Mouse (Mus musculus) midbrain, embryonic 12.5 days (tissue): ENCODE results near the gene Gm10037. TPM values are rescaled to one million over a fixed set of nuclear protein-coding genes. Genes with fewer than 3 reads are reported as not detected.
"Not testable (repeated sequence)": the region's sequence is repeated elsewhere in the genome, so short reads cannot be mapped to it uniquely, and the experiment has no call there.

ENCODE experiments used
- ATAC-seq: fragments of 200-750 bp; cut with Nextera tagmentation; 2 replicates; pipeline ENCODE4 v1.8.0; 2017; ENCODE audit warnings: low read depth, moderate TSS enrichment, moderate library complexity; ENCODE audit not compliant: low FRiP score
- H3K27ac ChIP-seq: fragments of 300-500 bp; sonication (generic); replicated peaks from 2 replicates; pipeline ENCODE4 v1.5.1; 2016; ENCODE audit warnings: mild to moderate bottlenecking
- H3K27me3 ChIP-seq: fragments of 300-500 bp; sonication (generic); 2 replicates; pipeline ENCODE4 v1.6.1; 2016; ENCODE audit warnings: mild to moderate bottlenecking
- H3K36me3 ChIP-seq: fragments of 300-500 bp; sonication (generic); 2 replicates; pipeline ENCODE4 v1.6.1; 2016
- H3K4me1 ChIP-seq: fragments of 300-500 bp; sonication (generic); 2 replicates; pipeline ENCODE4 v1.6.1; 2016
- H3K4me2 ChIP-seq: fragments of 300-500 bp; sonication (generic); replicated peaks from 2 replicates; pipeline ENCODE4 v1.6.1; 2016; ENCODE audit warnings: mild to moderate bottlenecking, moderate library complexity
- H3K4me3 ChIP-seq: fragments of 300-500 bp; sonication (generic); 2 replicates; pipeline ENCODE4 v1.5.1; 2016; ENCODE audit warnings: mild to moderate bottlenecking
- H3K9ac ChIP-seq: fragments of 300-500 bp; sonication (generic); replicated peaks from 2 replicates; pipeline ENCODE4 v1.6.1; 2016; ENCODE audit warnings: mild to moderate bottlenecking, moderate library complexity
- H3K9me3 ChIP-seq: fragments of 300-500 bp; sonication (generic); 2 replicates; pipeline ENCODE4 v1.6.1; 2016; ENCODE audit warnings: mild to moderate bottlenecking
- WGBS: fragments of 180-500 bp; shearing (Covaris S2); methylation state at CpG from one replicate; pipeline ENCODE4 v1.1.7; 2016; 5-methylcytosine and 5-hydroxymethylcytosine counted together
- polyA plus RNA-seq: library from polyadenylated mRNA; unstranded; fragments of >200 nt; fragmentation: Nextera tagmentation; extraction: Ambion mirVana; gene quantifications from 2 replicates; pipeline ENCODE4 v1.2.1, GENCODE M21; 2016

The Gm10037 gene
- polyA plus RNA-seq = 2.9 and 4.3 TPM in 2 replicates

DNA sequence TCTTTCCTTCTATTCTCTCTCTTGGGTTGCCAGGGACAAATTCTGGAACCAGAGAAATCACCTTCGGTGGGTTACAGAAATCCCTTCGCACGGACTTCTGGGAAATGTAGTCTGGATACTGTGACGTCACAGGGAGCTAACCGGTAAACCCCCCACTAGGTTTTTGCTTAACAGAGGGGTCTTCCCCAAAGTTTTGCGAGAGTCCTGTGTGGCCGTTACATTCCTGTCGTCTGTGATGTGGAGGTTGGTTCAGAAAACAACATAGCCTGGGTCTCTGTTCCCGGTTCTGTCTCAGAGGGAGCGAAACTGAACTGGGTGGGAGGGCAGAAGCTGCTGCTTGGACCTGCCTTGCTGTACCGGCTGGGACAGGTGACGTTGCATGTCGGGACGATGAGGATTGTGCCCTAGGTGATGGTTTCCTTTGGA, at the start of gene Gm10037:
Gene Gm10037, plus strand, starts transcription at position 196 of the 426 bp plus-strand sequence.
- H3K4me1 ChIP-seq = 0 out of 2 replicates have a peak, but pooled peaks cover 4% of the 10 kb centered on the region
- ATAC-seq = peak; percentile 77

DNA sequence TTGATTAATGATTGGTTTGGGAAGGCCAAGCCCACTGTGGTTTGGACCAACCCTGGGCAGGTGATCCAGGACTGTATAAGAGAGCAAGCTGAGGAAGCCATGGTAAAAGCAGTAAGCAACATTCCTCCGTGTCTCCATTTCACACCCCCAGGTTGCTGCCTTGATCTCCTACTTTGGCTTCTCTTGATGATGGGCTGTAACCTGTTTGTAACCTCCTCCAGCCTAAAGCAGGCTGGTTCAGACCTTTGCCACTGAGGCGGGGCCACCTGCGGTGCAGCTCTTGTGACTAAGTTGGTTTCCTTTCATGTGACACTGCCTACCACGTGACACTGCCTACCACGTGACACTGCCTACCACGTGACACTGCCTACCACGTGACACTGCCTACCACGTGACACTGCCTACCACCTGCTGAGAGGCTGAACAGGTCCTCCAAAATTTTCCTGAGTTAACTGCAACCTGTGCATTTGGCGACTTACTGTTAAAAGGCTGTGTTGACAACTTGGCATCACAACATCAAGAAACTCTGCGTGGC, 38.9 kb upstream of the Gm10037 start:
- no peak for ATAC-seq
- Histone ChIP-seq H3K9ac (no peak overlapping the region), H3K27ac (no peak overlapping the region), H3K4me1 (no peaks in the 10 kb centered on the region), H3K9me3 (peaks cover 5% of the 10 kb centered on the region; the same call in 1 of the 2 replicates), H3K36me3 (peaks cover 14% of the 10 kb centered on the region; the same call in 1 of the 2 replicates), H3K27me3 (no peaks in the 10 kb centered on the region), H3K4me3 (no peak overlapping the region), H3K4me2 (no peak overlapping the region)
- 92% methylated on average over 10 of the region's 10 CpGs for WGBS

More for the DNA sequence above, at the start of gene Gm10037:
- H3K27ac ChIP-seq = no peak within 1 kb of the TSS
- WGBS = 4% methylated on average over 14 of the region's 14 CpGs
- peak within 1 kb of the TSS; percentile 51 for H3K4me3 ChIP-seq
- H3K4me2 ChIP-seq = peak within 1 kb of the TSS; percentile 59
- 0 out of 2 replicates have a peak, but pooled peaks cover 8% of the 10 kb centered on the region for H3K9me3 ChIP-seq
- H3K9ac ChIP-seq = peak within 1 kb of the TSS; percentile 51
- no peaks in the 10 kb centered on the region for H3K27me3 ChIP-seq
- H3K36me3 ChIP-seq = peaks cover 11% of the 10 kb centered on the region

DNA sequence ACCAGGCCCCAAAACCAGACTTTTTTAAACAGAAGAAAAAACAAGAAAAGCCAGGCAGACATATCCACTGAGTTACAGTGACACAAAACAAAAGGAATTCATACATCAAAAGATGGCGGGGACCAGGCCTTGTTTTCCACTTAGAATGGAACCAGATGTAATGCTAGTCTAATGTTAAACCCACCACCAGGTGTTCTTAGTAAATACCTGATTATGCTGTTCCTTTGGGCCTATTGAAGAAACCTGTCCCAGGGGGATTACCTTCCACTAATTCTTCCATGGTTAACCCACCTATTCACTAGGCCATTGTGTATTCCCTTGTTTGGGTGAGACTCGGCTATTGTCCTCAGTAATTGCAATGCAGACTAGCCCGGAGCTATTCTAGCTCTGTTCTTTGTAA, 32.3 kb upstream of the Gm10037 start:
- 62% methylated on average over 3 of the region's 3 CpGs for WGBS
- no peaks in the 10 kb centered on the region for H3K9me3 ChIP-seq
- no peak overlapping the region for H3K4me2 ChIP-seq
- no peak overlapping the region for H3K9ac ChIP-seq
- H3K4me1 ChIP-seq = no peaks in the 10 kb centered on the region
- ATAC-seq = no peak
- H3K27ac ChIP-seq = no peak overlapping the region
- no peak overlapping the region for H3K4me3 ChIP-seq
- no peaks in the 10 kb centered on the region for H3K36me3 ChIP-seq
- H3K27me3 ChIP-seq = no peaks in the 10 kb centered on the region

DNA sequence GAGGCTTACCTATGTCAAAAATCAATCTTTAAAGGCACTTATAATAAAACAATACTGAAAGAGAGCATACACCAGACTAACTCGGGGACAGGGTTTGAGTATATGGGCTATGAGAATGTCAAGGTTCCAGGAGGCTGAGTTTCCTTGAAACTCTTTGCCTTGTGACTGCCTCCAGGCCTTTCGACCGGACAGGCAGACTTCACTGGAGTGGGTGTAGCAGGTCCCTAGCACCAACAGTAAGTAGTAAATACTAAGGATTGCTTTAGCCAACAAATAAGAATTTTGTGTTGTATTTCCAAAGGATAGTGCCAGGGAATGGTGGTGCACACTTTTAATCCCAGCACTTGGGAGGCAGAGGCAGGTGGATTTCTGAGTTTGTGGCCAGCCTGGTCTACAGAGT, 31.8 kb upstream of the Gm10037 start:
- not testable (repeated sequence) for H3K27me3 ChIP-seq, H3K36me3 ChIP-seq, H3K9ac ChIP-seq, H3K4me3 ChIP-seq, H3K4me2 ChIP-seq, ATAC-seq, H3K9me3 ChIP-seq, H3K27ac ChIP-seq, H3K4me1 ChIP-seq
- 87% methylated on average over 3 of the region's 3 CpGs for WGBS

DNA sequence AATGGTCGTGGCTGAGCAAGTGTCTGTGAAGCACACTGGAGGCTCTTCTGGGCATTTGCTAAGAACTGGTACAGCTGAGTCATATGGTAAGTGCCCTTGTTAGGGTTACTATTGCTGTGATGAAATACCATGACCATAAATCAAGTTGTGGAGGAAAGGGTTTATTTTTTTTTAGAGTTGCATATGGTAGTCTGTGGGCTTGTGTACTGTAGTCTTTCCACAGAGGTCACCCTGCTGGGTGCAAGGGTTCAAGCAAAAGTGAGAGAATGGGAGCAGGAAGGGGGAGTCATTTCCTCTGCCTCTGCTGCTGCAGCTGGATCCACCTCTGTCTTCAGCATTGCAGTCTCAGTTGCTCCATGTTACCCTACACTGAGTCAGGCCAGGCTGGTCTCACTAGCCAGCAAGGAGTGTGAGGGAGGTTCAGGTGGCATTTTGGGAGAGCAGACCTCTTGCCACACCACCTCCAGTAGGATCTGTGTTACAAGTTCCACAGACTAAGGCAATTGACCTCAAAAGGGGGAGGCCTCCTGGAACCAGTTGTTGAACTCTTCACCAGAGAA, 19.2 kb upstream of the Gm10037 start:
- H3K4me1 ChIP-seq = no peaks in the 10 kb centered on the region
- 67% methylated on average over 1 of the region's 1 CpGs for WGBS
- H3K4me3 ChIP-seq = no peak overlapping the region
- H3K27me3 ChIP-seq = no peaks in the 10 kb centered on the region
- H3K27ac ChIP-seq = no peak overlapping the region
- H3K36me3 ChIP-seq = no peaks in the 10 kb centered on the region
- no peak for ATAC-seq
- no peak overlapping the region for H3K4me2 ChIP-seq
- H3K9ac ChIP-seq = no peak overlapping the region
- H3K9me3 ChIP-seq = peaks cover 5% of the 10 kb centered on the region; the same call in 1 of the 2 replicates

DNA sequence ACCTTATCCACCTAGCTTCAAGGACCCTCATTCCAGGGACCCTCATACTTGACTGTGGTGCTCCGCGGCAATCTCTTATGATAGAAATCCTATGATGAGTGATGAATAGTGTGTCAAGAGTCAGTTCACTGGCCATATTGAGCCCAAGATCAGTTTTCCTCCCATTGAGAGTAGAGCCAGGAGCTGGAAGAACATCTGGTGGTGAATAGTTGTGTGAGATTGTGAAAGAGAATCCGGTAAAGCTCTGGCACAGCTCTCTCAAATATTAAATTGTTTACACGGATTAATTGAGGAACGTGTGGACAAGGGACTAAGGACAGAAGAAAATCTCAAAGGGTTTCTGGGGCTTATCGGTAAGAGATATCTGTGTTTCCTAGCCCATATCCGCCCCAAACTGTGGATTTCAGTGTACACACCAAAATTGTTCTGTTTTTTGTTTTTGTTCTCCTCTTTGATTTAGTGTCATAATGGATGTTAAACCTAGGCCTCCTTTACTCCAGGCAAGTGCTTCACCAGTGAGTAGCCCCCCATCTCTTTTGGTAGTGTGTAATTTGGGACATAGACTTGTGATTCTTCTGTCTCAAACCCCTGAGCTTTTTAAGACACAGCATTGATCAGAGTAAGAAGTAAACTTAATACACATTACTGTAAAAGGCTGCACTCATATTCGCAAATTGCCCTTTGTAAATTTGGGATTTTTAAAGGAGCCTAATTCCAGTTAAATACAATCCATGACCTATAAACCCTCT, 17.8 kb upstream of the Gm10037 start:
- Histone ChIP-seq H3K9me3 (peaks cover 10% of the 10 kb centered on the region), H3K27me3 (no peaks in the 10 kb centered on the region), H3K27ac (no peak overlapping the region), H3K4me2 (peak overlapping the region; percentile 64; the same call in 1 of the 2 replicates), H3K4me1 (no peaks in the 10 kb centered on the region), H3K36me3 (no peaks in the 10 kb centered on the region), H3K4me3 (peak overlapping the region; percentile 80), H3K9ac (no peak overlapping the region)
- no peak; the same call in 1 of the 2 replicates for ATAC-seq
- WGBS = 81% methylated on average over 8 of the region's 8 CpGs

DNA sequence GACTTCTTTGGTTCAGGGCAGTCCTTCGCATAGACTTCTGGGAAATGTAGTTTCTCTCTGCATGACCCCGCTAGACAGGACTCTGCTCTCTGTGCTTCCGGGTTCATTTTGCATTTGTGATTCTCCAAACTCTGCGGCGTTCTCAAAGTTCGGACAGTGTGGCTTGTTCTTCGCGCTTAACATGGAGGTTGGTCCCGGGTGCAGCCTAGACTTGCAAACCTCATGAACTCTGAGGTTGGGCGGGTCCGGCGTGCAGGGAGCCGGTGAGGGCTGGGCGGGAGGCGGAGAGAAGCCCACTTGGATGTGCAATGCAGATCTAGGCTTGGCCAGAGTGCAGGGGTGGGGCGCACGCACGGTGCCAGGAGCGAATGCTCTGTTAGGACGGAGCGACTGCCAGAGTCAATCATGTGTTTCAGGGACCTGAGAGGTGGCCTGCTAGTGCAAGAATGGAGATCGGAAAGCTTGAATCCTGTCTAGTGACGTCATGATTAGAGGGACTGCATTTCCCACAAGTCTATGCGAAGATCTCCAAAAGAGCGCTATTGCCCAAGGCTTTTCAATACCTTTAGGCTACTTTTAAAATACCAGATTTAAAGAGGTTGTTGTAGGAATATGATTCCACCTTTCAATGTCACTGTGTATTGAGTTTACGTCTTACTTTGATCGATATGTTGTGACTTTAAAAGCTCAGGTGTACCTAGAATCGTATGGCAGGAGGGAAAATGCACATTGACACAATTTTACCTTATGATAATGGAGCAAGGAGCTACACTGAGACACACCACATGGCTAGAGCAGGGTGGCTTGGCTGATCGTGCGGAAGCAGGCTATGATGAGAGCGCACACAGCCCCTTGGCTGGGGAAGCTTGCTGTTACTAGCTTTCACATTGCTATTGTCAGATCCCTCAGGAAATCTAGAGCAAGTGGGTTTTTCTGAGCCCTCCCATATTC, 16.9 kb upstream of the Gm10037 start, which contains the start of gene Zfp273:
Gene Zfp273, plus strand, starts transcription at position 31 of the 951 bp plus-strand sequence.
- peak; percentile 96 for ATAC-seq
- Histone ChIP-seq H3K9ac (peak within 1 kb of the TSS; percentile 68), H3K27ac (peak within 1 kb of the TSS; percentile 78), H3K4me1 (no peaks in the 10 kb centered on the region), H3K9me3 (peaks cover 16% of the 10 kb centered on the region), H3K4me2 (peak within 1 kb of the TSS; percentile 64), H3K36me3 (peaks cover 7% of the 10 kb centered on the region), H3K27me3 (no peaks in the 10 kb centered on the region), H3K4me3 (peak within 1 kb of the TSS; percentile 80)
- WGBS = 5% methylated on average over 31 of the region's 31 CpGs

DNA sequence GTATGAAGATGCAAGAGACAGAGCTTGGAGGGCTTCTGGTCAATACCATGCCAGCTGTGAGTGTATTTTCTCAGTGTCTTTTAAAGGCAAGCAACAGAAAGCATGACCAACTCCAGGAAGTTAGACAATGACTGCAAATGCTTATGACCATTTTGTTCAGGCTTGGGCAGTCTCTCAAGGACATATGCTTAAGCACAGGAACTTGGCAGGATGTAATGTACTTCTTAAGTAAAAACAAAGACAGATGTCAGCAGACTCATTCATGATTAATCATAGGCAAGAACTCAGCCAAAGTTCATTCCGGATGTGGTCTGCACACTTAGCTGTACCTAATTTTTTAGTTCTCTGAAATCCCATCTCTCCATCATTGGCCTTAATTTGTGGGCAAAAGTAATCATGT, 12.3 kb upstream of the Gm10037 start:
- Histone ChIP-seq H3K36me3 (peaks cover 18% of the 10 kb centered on the region), H3K4me3 (no peak overlapping the region), H3K4me1 (no peaks in the 10 kb centered on the region), H3K9me3 (peaks cover 16% of the 10 kb centered on the region), H3K27ac (no peak overlapping the region), H3K9ac (no peak overlapping the region), H3K4me2 (no peak overlapping the region), H3K27me3 (no peaks in the 10 kb centered on the region)
- WGBS = 93% methylated on average over 1 of the region's 1 CpGs
- no peak for ATAC-seq

DNA sequence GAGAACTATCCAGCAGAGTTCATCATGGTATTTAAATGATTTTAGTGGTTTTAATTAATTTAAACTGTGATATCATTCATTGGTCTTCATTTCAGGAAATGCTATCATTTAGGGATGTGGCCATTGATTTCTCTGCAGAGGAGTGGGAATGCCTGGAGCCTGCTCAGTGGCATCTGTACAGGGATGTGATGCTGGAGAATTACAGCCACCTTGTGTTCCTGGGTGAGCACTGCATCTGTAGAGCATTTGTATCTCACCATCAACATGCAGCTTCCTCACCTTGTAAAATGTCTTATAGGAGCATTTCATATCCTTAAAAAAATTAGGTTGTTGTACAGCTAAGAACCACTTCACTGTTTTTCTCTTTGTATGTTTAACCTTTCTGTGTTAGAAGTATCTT, 2.2 kb downstream of the Gm10037 start:
- H3K4me2 ChIP-seq, H3K27ac ChIP-seq, ATAC-seq, H3K9ac ChIP-seq, H3K4me3 ChIP-seq, H3K27me3 ChIP-seq, H3K36me3 ChIP-seq, H3K9me3 ChIP-seq, H3K4me1 ChIP-seq: not testable (repeated sequence)

DNA sequence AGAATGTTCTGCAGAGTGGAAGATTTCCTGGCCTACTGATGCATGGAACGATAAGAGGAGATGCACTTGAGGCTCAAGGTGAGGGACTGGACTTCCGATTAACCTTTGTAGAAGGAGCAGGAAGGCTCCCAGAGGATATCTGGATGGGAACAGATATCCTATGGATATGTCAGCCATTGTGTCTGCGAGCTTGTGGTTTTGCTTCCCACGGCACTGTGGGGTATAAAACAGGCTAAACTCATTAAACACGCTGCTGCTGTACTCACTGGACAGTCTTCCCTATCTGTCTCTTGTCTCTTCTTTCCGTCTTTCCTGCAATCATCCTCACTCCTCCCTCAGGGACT, 12.8 kb downstream of the Gm10037 start:
- peak overlapping the region; percentile 63 for H3K4me2 ChIP-seq
- H3K27ac ChIP-seq = 0 out of 2 replicates have a peak overlapping the region, but pooled peaks have one; percentile 42
- H3K4me1 ChIP-seq = no peaks in the 10 kb centered on the region
- peak overlapping the region; percentile 47; the same call in 1 of the 2 replicates for H3K9ac ChIP-seq
- no peaks in the 10 kb centered on the region for H3K27me3 ChIP-seq
- H3K4me3 ChIP-seq = peak overlapping the region; percentile 45
- ATAC-seq = 0 out of 2 replicates have a peak, but pooled peaks have one; percentile 21
- no peaks in the 10 kb centered on the region for H3K9me3 ChIP-seq
- no peaks in the 10 kb centered on the region for H3K36me3 ChIP-seq
- WGBS = 48% methylated on average over 6 of the region's 6 CpGs

DNA sequence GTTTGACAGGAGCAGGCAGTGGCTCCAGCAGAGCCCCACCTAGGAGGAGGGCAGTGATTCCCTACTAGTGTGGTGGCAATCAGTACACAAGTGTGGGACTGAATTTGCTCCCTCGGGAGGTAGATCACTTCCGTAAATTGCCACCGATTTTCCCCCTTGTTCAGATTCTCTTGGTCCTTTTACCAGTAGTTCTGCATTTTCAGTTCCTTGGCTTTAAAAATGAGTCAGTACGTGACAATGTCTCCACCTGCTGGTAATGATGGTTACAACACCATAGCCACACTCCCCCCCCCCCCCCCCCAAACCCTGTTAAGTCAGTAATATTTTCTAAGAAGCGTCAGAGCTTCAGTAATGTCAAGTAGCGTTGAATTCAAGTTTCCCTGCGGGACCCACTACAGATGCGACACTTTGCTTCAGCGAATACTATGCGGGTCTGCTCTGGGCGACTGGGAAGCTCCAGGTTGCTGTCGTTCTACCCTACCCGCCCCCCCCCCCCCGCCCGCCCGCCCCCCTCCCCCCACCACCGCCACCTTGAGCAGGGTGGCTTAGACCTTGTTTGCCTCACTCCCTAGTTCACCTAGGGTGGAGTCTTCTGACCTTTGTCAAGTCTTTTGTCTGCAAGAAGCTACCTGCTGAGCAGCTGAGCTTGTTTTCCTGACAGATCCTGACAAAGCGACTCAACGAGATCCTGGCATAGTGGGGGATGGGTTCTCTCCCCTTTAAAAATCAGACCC, 13.4 kb downstream of the Gm10037 start:
- Histone ChIP-seq H3K27me3 (no peaks in the 10 kb centered on the region), H3K4me3 (peak overlapping the region; percentile 45), H3K4me1 (no peaks in the 10 kb centered on the region), H3K36me3 (no peaks in the 10 kb centered on the region), H3K4me2 (peak overlapping the region; percentile 63), H3K9me3 (no peaks in the 10 kb centered on the region), H3K27ac (0 out of 2 replicates have a peak overlapping the region, but pooled peaks have one; percentile 42), H3K9ac (peak overlapping the region; percentile 47)
- 2% methylated on average over 12 of the region's 19 CpGs for WGBS
- ATAC-seq = peak; percentile 83
